Mouse (Mus musculus): ENCODE data around the gene Rprd1b. TPM values are rescaled to one million over a fixed set of nuclear protein-coding genes. Genes with fewer than 3 reads are reported as not detected.

Gene Rprd1b
- polyA plus RNA-seq, 1 experiment, result 11.6 TPM

DNA sequence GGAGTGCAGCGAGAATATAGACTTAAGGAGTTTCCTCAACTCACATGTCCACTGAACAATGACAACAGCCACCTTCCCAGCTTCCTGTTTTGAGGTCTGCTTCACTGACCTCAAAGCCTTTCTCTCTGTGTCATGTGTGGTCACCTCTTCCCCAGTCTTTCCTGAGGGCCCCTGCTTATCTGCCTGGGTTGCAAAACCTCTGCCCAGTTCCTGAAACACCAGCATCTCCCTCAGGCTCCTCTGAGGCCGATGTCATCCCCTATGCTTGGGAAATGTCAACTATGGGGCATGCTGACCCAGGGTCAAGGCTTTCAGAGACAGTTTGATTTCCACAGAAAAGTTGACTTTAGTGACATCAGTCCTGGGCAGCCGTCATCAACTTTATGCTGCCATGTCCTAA is 147.1 kb downstream of the Rprd1b start:
- no peaks in the 10 kb centered on the region for H3K36me3 ChIP-seq (ENCODE audit: control insufficient read depth, insufficient read depth)
- TF ChIP-seq E2F4 (IDR thresholded peaks at IDR 0.05; ENCODE audit: insufficient read depth) (no peak), MAX (IDR thresholded peaks at IDR 0.05; ENCODE audit: low read depth) (no peak), USF1 (IDR thresholded peaks at IDR 0.05; ENCODE audit: low read depth) (no peak), TCF3 (IDR thresholded peaks at IDR 0.05; ENCODE audit: insufficient read length, low read depth) (no peak), POLR2A (IDR thresholded peaks at IDR 0.05; ENCODE audit: insufficient read length, low read depth) (no peak), SRF (IDR thresholded peaks at IDR 0.05; ENCODE audit: control insufficient read depth, insufficient read length, low read depth) (no peak), CEBPB (IDR thresholded peaks at IDR 0.05; ENCODE audit: insufficient read depth, poor library complexity, severe bottlenecking) (no peak), TCF12 (IDR thresholded peaks at IDR 0.05; ENCODE audit: insufficient read depth, poor library complexity, severe bottlenecking) (no peak), POLR2AphosphoS2 (IDR thresholded peaks at IDR 0.05; ENCODE audit: insufficient read length, low read depth) (no peak), REST (IDR thresholded peaks at IDR 0.05; ENCODE audit: insufficient read depth, insufficient read length) (no peak), MYOG (IDR thresholded peaks at IDR 0.05; ENCODE audit: control insufficient read depth in 1 of 3, insufficient read depth in 1 of 3, insufficient read length in 2 of 3, low read depth in 2 of 3) (no peak), MYOD1 (IDR thresholded peaks at IDR 0.05; ENCODE audit: control insufficient read depth in 1 of 3, insufficient read length in 2 of 3, low read depth in 2 of 3) (no peak)
- H3K4me2 ChIP-seq (ENCODE audit: low read depth), result no peak overlapping the region
- H3K4me3 ChIP-seq, result no peak overlapping the region
- H3K79me2 ChIP-seq (ENCODE audit: control insufficient read depth, insufficient read depth), result no peaks in the 10 kb centered on the region
- no peak overlapping the region for H3ac ChIP-seq (ENCODE audit: control insufficient read depth, insufficient read length)
- H3K27me3 ChIP-seq (ENCODE audit: control insufficient read depth, insufficient read depth, insufficient read length), result no peaks in the 10 kb centered on the region

- no peaks in the 10 kb centered on the region for H3K36me3 ChIP-seq (ENCODE audit: control insufficient read depth, insufficient read depth)
- no peaks in the 10 kb centered on the region for H3K79me2 ChIP-seq (ENCODE audit: control insufficient read depth, insufficient read depth)
- TF ChIP-seq POLR2AphosphoS2 (IDR thresholded peaks at IDR 0.05; ENCODE audit: insufficient read length, low read depth) (no peak), SRF (IDR thresholded peaks at IDR 0.05; ENCODE audit: control insufficient read depth, insufficient read length, low read depth) (no peak), MYOG (IDR thresholded peaks at IDR 0.05; ENCODE audit: control insufficient read depth in 1 of 3, insufficient read depth in 1 of 3, insufficient read length in 2 of 3, low read depth in 2 of 3) (no peak), USF1 (IDR thresholded peaks at IDR 0.05; ENCODE audit: low read depth) (no peak), MYOD1 (IDR thresholded peaks at IDR 0.05; ENCODE audit: control insufficient read depth in 1 of 3, insufficient read length in 2 of 3, low read depth in 2 of 3) (no peak), TCF3 (IDR thresholded peaks at IDR 0.05; ENCODE audit: insufficient read length, low read depth) (no peak), CEBPB (IDR thresholded peaks at IDR 0.05; ENCODE audit: insufficient read depth, poor library complexity, severe bottlenecking) (no peak), TCF12 (IDR thresholded peaks at IDR 0.05; ENCODE audit: insufficient read depth, poor library complexity, severe bottlenecking) (no peak), MAX (IDR thresholded peaks at IDR 0.05; ENCODE audit: low read depth) (no peak), REST (IDR thresholded peaks at IDR 0.05; ENCODE audit: insufficient read depth, insufficient read length) (no peak), POLR2A (IDR thresholded peaks at IDR 0.05; ENCODE audit: insufficient read length, low read depth) (no peak), E2F4 (IDR thresholded peaks at IDR 0.05; ENCODE audit: insufficient read depth) (no peak)
- no peak overlapping the region for H3K4me2 ChIP-seq (ENCODE audit: low read depth)
- H3ac ChIP-seq (ENCODE audit: control insufficient read depth, insufficient read length), result no peak overlapping the region
- H3K4me3 ChIP-seq, result no peak overlapping the region
- no peaks in the 10 kb centered on the region for H3K27me3 ChIP-seq (ENCODE audit: control insufficient read depth, insufficient read depth, insufficient read length)
These were observed 148.5 kb downstream of the Rprd1b start for GRCm38 (mm10) chr2:158176763-158177162.

GRCm38 (mm10) chr2:158177574-158177973 is 149.3 kb downstream of the Rprd1b start:
- no peaks in the 10 kb centered on the region for H3K79me2 ChIP-seq (ENCODE audit: control insufficient read depth, insufficient read depth)
- H3ac ChIP-seq (ENCODE audit: control insufficient read depth, insufficient read length), result no peak overlapping the region
- no peaks in the 10 kb centered on the region for H3K36me3 ChIP-seq (ENCODE audit: control insufficient read depth, insufficient read depth)
- no peaks in the 10 kb centered on the region for H3K27me3 ChIP-seq (ENCODE audit: control insufficient read depth, insufficient read depth, insufficient read length)
- no peak for TF ChIP-seq POLR2A (IDR thresholded peaks at IDR 0.05; ENCODE audit: insufficient read length, low read depth)
- no peak for TF ChIP-seq USF1 (IDR thresholded peaks at IDR 0.05; ENCODE audit: low read depth)
- TF ChIP-seq REST (IDR thresholded peaks at IDR 0.05; ENCODE audit: insufficient read depth, insufficient read length), result no peak
- TF ChIP-seq TCF12 (IDR thresholded peaks at IDR 0.05; ENCODE audit: insufficient read depth, poor library complexity, severe bottlenecking), result no peak
- TF ChIP-seq TCF3 (IDR thresholded peaks at IDR 0.05; ENCODE audit: insufficient read length, low read depth), result no peak
- TF ChIP-seq CEBPB (IDR thresholded peaks at IDR 0.05; ENCODE audit: insufficient read depth, poor library complexity, severe bottlenecking), result no peak
- no peak for TF ChIP-seq E2F4 (IDR thresholded peaks at IDR 0.05; ENCODE audit: insufficient read depth)
- TF ChIP-seq MYOD1 (IDR thresholded peaks at IDR 0.05; ENCODE audit: control insufficient read depth in 1 of 3, insufficient read length in 2 of 3, low read depth in 2 of 3), result no peak
- TF ChIP-seq MYOG (IDR thresholded peaks at IDR 0.05; ENCODE audit: control insufficient read depth in 1 of 3, insufficient read depth in 1 of 3, insufficient read length in 2 of 3, low read depth in 2 of 3), result no peak
- no peak for TF ChIP-seq POLR2AphosphoS2 (IDR thresholded peaks at IDR 0.05; ENCODE audit: insufficient read length, low read depth)
- no peak for TF ChIP-seq MAX (IDR thresholded peaks at IDR 0.05; ENCODE audit: low read depth)
- no peak for TF ChIP-seq SRF (IDR thresholded peaks at IDR 0.05; ENCODE audit: control insufficient read depth, insufficient read length, low read depth)
- H3K4me3 ChIP-seq, result no peak overlapping the region
- H3K4me2 ChIP-seq (ENCODE audit: low read depth), result no peak overlapping the region

DNA sequence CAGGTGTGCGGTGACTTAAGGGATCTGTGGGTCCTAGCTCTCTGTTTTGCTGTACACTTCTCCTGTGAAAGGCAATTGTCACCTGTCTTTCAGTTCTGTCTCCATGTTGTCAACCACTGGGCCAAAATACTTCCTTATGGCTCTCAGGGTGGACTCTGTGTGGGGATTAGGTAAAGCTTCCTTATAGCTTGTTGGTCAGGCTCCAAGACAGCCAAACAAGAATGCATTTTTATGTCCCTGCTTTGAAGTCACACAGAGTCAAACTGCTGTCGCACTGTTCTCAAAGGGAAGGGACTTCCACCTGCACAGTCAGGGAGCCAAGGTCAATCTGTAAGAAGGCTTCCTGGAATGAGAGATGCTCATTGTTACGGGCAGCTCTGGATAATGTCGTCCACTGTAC is 149.8 kb downstream of the Rprd1b start:
- no peak overlapping the region for H3K4me2 ChIP-seq (ENCODE audit: low read depth)
- TF ChIP-seq MAX (IDR thresholded peaks at IDR 0.05; ENCODE audit: low read depth) (no peak), TCF12 (IDR thresholded peaks at IDR 0.05; ENCODE audit: insufficient read depth, poor library complexity, severe bottlenecking) (no peak), MYOG (IDR thresholded peaks at IDR 0.05; ENCODE audit: control insufficient read depth in 1 of 3, insufficient read depth in 1 of 3, insufficient read length in 2 of 3, low read depth in 2 of 3) (no peak), TCF3 (IDR thresholded peaks at IDR 0.05; ENCODE audit: insufficient read length, low read depth) (no peak), USF1 (IDR thresholded peaks at IDR 0.05; ENCODE audit: low read depth) (no peak), SRF (IDR thresholded peaks at IDR 0.05; ENCODE audit: control insufficient read depth, insufficient read length, low read depth) (no peak), E2F4 (IDR thresholded peaks at IDR 0.05; ENCODE audit: insufficient read depth) (no peak), CEBPB (IDR thresholded peaks at IDR 0.05; ENCODE audit: insufficient read depth, poor library complexity, severe bottlenecking) (no peak)

More for the DNA sequence above, 149.8 kb downstream of the Rprd1b start:
- Histone ChIP-seq H3K36me3 (ENCODE audit: control insufficient read depth, insufficient read depth) (no peaks in the 10 kb centered on the region), H3K79me2 (ENCODE audit: control insufficient read depth, insufficient read depth) (no peaks in the 10 kb centered on the region), H3K4me3 (no peak overlapping the region), H3ac (ENCODE audit: control insufficient read depth, insufficient read length) (no peak overlapping the region), H3K27me3 (ENCODE audit: control insufficient read depth, insufficient read depth, insufficient read length) (no peaks in the 10 kb centered on the region)
